Mouse (Mus musculus): ENCODE measurements at regions not wholly inside any gene's neighbourhood (a gene's known extent, or its start where the extent isn't known, plus 50 kb on each side); places are given as distances from the start of the nearest gene placed in this dataset.

DNA sequence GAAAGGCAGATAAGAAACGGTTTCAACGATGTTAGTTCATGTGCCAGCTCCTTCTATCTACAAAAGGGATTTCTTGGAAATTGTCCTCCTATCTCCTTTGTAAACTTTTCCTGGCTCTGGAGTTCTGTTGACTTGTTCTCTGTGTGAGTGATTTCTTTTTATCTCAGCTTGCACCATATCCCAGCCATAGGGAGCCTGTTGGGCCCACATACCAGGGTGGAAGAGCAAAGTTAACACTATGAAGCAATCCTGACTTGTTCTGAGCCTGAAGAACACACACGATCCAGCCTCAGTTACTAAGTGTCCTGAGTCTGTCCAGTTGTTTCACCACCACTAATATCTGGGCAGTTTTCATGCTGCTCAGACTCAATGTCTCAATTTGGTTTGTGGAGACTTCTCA lies 192.1 kb upstream of the Ptbp2 start:
- DNase-seq (ENCODE audit: low spot score in 2 of 2) = no peak

DNA sequence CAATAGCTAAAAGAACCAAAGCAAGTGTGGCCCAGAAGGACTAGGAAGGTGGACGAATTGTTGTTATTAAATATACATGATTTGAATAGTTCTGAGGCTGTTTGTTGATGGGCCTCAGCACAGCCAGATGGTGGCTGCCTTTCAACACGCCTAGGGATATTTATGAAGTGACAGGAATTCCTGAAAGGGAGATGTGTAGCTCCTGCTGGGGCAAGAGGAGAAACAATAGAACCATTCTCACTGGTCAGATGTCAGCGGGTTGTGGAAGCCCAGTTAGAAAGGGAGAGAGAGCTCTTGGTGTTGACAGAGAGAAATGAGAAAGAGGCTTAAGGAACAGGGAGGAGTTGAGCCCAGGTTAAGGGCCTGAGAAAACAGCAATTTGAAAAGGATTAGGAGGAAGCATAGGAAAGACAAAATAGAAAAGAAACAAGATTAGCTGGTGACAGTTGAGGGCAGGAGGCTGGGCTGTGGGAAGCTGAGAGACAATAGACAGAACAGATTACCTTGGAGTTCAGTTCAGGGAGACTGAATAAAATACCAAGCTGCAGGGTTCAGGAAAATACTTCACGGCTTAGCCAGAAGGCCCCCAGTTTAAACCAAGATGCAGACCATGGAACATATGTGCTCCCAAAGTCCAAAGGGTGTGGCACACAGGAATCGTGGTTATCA lies 174.7 kb upstream of the Ptbp2 start:
- DNase-seq (ENCODE audit: low spot score in 2 of 2) = no peak

- no peak for DNase-seq (ENCODE audit: low spot score in 2 of 2)
Measured at GRCm38 (mm10) chr3:119957529-119957928, 173.3 kb upstream of the Ptbp2 start.

- DNase-seq (ENCODE audit: low spot score in 2 of 2) = no peak
Measured at GRCm38 (mm10) chr3:119955745-119956615, 171.7 kb upstream of the Ptbp2 start.

- DNase-seq (ENCODE audit: low spot score in 2 of 2) = no peak
Measured at GRCm38 (mm10) chr3:119950721-119951120, 166.5 kb upstream of the Ptbp2 start.

GRCm38 (mm10) chr3:119950070-119950469 lies 165.8 kb upstream of the Ptbp2 start:
- DNase-seq (ENCODE audit: low spot score in 2 of 2) = no peak

DNA sequence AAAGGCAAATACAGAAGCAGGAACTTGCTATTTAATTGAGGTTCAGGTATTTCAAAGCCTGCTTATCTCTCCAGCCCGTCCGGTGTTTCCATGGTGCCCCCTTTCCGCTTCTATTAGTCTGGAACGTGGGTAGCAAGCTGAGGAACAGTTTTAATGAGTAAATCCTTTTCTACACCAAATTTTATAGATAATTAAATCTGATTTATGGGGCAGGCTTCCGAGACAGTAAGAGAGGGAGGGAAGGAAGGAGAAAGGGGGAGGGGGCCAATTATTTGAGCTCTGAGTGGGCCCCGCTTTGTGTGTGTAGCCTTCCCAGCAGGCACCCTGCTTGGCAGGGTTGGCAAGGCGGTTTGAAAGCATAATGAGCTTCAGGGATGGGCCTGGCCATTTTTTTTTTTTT lies 165.4 kb upstream of the Ptbp2 start:
- no peak for DNase-seq (ENCODE audit: low spot score in 2 of 2)

DNA sequence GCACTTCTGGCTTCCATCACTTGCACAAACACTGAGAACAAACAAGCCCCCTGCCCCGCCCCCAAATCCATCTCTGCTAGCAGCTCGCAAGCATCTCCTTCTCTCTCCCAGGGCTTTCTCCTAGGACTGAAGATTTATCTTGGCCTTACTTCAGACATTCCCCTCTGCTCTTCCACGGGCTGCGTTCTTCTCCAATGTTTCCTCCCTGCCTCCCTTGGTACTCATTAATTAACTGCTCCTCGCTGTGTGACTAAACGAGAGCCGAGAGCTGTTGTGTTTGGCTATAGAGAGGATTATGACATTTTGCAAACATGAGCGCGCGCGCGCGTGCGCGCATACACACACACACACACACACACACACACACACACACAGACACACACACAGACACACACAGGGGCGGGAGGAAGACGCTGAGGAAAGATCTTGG lies 164.8 kb upstream of the Ptbp2 start:
- peak; percentile 4 to 40 for DNase-seq (ENCODE audit: low spot score in 2 of 2)

DNA sequence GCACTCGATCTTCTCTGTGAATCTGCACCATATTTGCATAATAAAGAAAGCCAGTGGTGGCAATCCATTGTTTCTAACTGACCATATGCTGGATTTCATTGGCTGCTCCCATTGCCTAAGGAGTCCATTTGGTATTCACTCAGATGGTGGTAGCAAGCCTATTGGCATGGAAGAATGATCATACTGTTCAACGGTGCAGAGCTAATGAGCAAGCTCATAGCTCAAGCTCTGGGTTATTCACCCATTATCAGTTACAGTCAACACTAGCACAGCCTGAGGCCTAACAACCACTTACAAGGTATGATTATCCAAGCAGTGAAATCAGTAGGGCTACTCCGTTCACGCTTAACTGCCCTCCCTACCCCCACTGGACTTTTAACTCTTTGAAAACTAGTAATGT lies 162.9 kb upstream of the Ptbp2 start:
- DNase-seq (ENCODE audit: low spot score in 2 of 2) = no peak

GRCm38 (mm10) chr3:119944115-119944514 lies 159.8 kb upstream of the Ptbp2 start:
- no peak for DNase-seq (ENCODE audit: low spot score in 2 of 2)

GRCm38 (mm10) chr3:119939091-119939490 lies 154.8 kb upstream of the Ptbp2 start:
- DNase-seq (ENCODE audit: low spot score in 2 of 2) = no peak

DNA sequence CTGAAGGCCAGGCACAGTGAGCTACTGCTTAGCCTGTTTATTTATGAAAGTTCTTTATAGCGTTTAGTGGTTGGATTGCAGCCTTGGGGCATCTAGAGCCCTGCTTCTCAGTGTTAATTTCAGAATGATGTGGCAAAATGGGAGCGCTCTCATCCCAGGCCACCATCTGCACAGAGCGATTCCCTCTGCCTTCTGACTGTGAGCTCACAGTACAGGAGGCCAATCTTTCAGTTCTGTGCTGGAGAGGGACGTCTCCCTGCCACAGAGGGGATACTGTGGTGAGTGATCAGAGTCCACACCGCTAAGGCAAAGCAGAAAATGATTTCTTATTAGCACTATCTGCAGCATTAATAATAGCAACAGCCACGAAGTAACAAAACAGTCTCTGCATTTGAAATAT lies 154.2 kb upstream of the Ptbp2 start:
- no peak for DNase-seq (ENCODE audit: low spot score in 2 of 2)

DNA sequence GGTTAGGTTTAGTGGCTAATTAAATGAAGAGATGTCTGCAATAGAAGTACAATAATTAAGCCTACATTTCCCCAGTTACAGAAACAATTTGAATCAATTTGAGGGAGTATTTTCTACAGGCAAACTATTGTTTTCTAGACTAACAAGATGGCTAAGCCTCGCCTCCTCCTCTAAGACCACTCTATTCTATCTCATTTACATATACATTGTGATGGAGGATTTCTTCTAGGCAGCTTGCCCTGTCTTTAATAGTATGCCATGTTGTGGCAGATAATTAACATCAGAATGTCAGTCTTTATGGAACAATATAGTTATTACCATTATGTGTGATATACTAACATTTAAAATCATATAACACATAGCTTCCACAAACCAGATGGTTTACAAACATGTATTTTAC lies 152.3 kb upstream of the Ptbp2 start:
- no peak for DNase-seq (ENCODE audit: low spot score in 2 of 2)

DNA sequence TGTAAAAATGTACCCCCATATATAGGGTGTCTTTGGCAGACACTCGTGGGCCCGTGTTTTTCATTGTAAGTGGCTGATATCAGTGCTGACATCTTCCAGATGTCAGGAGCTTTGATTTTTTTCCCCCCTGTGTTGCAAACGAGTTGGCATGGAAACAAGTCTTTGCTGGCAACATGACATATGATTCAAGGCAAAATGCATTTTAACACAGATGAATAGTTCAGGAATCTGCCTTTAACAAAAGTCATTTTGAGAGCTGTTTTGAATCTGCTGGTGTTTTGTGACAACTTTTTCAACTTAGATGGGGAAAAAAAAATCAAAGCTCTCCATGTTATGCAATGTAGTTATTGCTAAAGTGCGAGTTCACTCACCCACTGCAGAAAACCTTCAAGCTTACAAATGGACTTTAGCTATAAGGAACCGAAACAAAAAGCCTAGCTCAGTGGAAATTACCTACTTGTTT lies 148.8 kb upstream of the Ptbp2 start:
- peak in 1 of 2 experiments; percentile 20 for DNase-seq (ENCODE audit: low spot score in 2 of 2)

DNA sequence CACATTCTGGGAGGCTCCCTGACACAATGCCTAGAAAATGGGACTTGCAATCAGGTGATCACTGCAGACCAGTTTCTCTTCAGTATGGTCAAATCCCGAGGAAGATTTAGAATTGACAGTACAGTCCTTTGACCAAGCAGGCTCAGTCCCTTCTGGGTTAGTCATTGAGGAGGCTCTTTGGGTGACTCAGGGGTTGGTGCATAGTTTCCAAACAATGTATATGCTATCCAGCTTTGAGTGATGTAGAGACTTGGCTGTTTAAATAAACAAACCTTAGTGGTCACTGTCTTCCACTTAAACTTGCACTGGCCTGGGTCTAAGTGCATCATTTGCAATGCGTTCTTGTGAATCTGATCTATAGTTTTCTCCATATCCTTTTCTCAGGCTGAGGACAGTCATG lies 144.0 kb upstream of the Ptbp2 start:
- no peak for DNase-seq (ENCODE audit: low spot score in 2 of 2)

DNA sequence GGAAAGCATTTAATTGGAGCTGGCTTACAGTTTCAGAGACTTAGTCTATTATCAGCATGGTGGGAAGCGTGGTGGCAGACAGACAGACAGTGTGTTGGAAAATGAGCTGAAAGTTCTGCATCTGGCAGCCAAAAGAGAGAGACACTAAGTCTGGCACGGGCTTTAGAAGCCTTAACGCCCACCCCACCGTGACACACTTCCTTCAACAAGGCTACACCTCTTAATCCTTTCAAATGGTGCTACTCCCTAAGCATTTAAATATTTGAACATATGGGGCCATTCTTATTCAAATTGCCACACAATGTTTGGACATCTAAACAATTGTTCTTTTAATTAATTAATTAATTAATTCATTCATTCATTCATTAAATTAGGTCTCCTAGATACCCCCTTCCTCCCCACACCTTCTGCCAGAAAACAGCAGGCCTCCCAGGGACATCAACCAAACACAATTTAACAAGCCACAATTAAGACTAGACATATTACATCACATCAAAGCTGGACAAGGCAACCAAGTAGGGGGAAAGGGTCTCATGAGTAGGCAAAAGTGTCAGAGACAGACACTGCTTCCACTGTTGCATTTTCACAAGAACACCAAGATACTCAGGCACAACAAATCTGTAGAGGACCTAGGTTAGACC lies 135.4 kb upstream of the Ptbp2 start:
- DNase-seq (ENCODE audit: low spot score in 2 of 2) = no peak

GRCm38 (mm10) chr3:119915984-119916865 lies 132.0 kb upstream of the Ptbp2 start:
- DNase-seq (ENCODE audit: low spot score in 2 of 2) = no peak

- DNase-seq (ENCODE audit: low spot score in 2 of 2) = no peak
Measured at GRCm38 (mm10) chr3:119911532-119911931, 127.3 kb upstream of the Ptbp2 start.

DNA sequence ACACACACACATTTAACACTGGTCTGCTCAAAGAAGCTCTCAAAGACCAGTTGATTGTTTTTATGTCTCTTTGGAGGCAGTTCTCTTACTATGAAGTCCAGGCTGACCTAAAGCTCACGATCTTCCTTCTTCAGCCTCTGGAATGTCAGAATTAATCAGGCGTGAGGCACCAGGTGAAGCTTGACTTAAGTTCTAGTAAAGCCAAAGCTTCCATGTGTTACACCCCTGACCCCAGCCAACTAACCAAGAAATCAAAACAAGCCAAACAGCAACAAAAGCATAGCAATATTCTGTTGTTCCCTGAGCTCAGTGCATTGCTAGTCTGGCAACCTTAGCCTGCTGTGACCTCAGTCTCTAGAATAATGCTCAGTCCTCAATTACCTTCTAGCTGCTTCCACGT lies 120.0 kb upstream of the Ptbp2 start:
- DNase-seq (ENCODE audit: low spot score in 2 of 2) = no peak

GRCm38 (mm10) chr3:119895141-119895540 lies 110.9 kb upstream of the Ptbp2 start:
- DNase-seq (ENCODE audit: low spot score in 2 of 2) = no peak

GRCm38 (mm10) chr3:119894035-119894434 lies 109.8 kb upstream of the Ptbp2 start:
- DNase-seq (ENCODE audit: low spot score in 2 of 2) = peak in 1 of 2 experiments; percentile 16
